Mouse (Mus musculus) activated CD4-positive, CD25-positive, alpha-beta regulatory T cell, adult 4 months (primary cell): ENCODE data around the gene Olfr902. TPM values are rescaled to one million over a fixed set of nuclear protein-coding genes. Genes with fewer than 3 reads are reported as not detected.
"Not testable (repeated sequence)": the region's sequence is repeated elsewhere in the genome, so short reads cannot be mapped to it uniquely, and the experiment has no call there.

Experiments used
- ATAC-seq: one replicate; pipeline ENCODE4 v1.8.0; 2017
- polyA plus RNA-seq, 2 experiments: library from polyadenylated mRNA; unstranded; fragments of 100-300 nt; shearing (Covaris generic); gene quantifications; one replicate each; pipeline ENCODE4 v1.2.1; 2017

Olfr902 gene
- polyA plus RNA-seq: not detected

DNA sequence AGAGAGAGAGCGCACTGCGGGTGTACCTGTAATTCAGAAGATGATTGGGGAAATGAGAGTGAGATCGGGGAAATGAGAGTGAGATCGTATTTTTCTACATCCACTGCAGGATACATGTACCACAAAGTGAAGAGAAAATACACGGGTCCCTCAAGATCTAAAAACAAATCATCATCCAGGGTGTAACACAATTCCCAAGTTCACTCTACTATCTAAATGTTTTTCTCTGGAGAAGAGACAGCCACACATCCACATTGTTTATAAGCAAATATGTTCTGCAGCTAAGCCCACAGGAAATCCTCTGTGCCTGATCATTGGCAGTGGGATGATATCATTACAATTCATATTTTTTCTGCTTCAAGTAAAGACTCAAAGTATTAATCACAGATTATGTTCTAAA lies at the start of gene Olfr902:
Gene Olfr902 (plus strand): TSS at position 301 of the 400 bp plus-strand sequence.
- no peak for ATAC-seq

DNA sequence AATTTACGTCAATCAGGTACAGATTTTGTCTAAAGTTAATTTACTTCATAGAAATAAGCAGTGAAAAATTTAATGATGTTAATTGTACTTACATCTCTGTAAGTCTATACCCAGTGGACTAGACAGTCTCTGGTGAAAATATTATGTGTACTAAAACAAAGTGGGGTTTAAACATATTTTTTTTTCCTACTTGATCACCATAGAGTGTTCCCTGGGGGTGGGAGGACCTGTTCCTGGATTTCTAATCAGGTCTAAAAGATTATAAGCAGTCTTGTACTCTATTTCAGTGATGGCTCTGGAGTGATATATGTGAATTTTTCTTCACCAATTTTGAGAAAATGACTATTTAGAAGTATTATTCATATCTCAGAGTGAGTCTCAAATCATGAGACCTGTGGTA lies 46.1 kb upstream of the Olfr902 start, which contains the start of gene Olfr147:
Gene Olfr147 (plus strand): TSS at position 301 of the 400 bp plus-strand sequence.
- no peak for ATAC-seq

DNA sequence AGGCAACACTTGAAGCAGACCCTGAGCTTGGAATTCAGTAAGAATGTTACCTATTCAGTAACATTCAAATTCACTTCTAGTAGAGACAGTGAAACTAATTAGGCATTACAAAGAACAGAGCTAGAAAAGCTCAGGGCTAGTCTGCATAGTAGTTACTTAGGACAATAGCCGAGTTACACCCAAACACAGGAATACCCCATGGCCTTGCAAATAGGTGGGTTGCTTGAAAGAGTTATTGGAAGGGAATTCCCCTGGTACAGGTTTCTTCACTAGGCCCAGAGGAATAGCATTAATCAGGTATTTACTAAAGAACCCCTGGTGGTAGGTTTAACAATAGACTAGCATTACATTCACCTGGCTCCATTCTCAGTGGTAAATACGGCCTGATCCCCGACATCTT lies 40.0 kb upstream of the Olfr902 start:
- ATAC-seq: not testable (repeated sequence)

DNA sequence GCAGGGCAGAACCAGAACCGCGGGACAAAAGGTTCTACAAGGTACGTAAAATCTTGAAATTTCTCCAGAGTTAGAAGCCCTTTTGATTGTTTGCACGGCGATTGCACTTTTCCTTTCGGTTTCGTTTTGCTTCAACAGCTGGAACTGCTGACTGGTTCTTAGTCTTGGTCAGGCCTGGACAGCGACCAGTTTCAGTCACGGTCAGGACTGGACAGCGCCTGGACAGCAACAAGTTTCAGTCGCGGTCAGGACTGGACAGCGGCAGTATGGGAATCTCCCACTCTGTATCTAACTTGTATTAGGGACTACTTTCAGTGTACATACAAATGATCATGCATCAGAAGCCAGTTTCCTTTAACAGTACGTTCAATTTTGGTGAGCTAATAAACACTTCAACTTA lies 34.0 kb upstream of the Olfr902 start:
- not testable (repeated sequence) for ATAC-seq

GRCm38 (mm10) chr9:38423801-38424200 lies 23.7 kb upstream of the Olfr902 start:
- no peak for ATAC-seq

GRCm38 (mm10) chr9:38427026-38427425 lies 20.4 kb upstream of the Olfr902 start:
- ATAC-seq: no peak

DNA sequence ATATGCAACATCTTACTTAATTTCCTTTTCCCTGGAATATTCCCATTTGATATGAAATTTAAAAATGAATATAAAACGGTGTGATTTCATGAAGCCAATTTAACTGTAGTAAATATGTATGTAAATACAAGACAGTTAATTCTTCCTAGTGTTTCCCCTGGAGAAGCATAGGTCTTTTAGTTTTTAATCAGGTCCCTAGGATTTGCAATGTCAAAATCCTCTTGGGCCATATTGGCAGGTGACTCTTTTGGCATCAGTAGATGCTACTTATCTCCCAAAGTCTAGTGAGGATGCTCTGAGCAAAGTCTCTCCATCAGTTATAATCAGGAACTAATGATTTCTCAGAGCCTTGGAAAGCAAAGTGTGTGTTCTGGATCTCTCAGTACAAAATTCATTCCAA lies 18.3 kb upstream of the Olfr902 start, which contains the start of gene Olfr901:
Gene Olfr901 (plus strand): TSS at position 301 of the 400 bp plus-strand sequence.
- ATAC-seq: no peak

GRCm38 (mm10) chr9:38462844-38463243 lies 15.4 kb downstream of the Olfr902 start, which contains the start of gene Olfr904:
Gene Olfr904 (plus strand): TSS chr9:38463144.
- no peak for ATAC-seq

GRCm38 (mm10) chr9:38470807-38471206 lies 23.4 kb downstream of the Olfr902 start, which contains the start of gene Olfr905:
Gene Olfr905 (plus strand): TSS chr9:38471107.
- ATAC-seq: no peak

- no peak for ATAC-seq
Measured at GRCm38 (mm10) chr9:38486785-38487184, 39.3 kb downstream of the Olfr902 start, which contains the start of gene Olfr906. Gene Olfr906 (plus strand): TSS chr9:38487085.

GRCm38 (mm10) chr9:38495501-38495900 lies 48.0 kb downstream of the Olfr902 start, which contains the start of gene Olfr907:
Gene Olfr907 (plus strand): TSS chr9:38495801.
- no peak for ATAC-seq

Other genes starting within 250 kb of the Olfr902 start
- not detected for gene Olfr893, start 239.3 kb upstream of the Olfr902 start, polyA plus RNA-seq
- not detected for gene Olfr894, start 229.6 kb upstream of the Olfr902 start, polyA plus RNA-seq
- gene Olfr143, start 194.9 kb upstream of the Olfr902 start, polyA plus RNA-seq: not detected
- not detected for gene Olfr895, start 179.8 kb upstream of the Olfr902 start, polyA plus RNA-seq
- not detected for gene Olfr896-ps1, start 156.5 kb upstream of the Olfr902 start, polyA plus RNA-seq
- gene Olfr25, start 118.6 kb upstream of the Olfr902 start, polyA plus RNA-seq: not detected
- not detected for gene Olfr898, start 99.2 kb upstream of the Olfr902 start, polyA plus RNA-seq
- gene Olfr250, start 80.8 kb upstream of the Olfr902 start, polyA plus RNA-seq: under 1 TPM in 1 of 2 experiments, not detected in 1; 0.19 TPM
- not detected for gene Olfr251, start 70.6 kb upstream of the Olfr902 start, polyA plus RNA-seq
- not detected for gene Olfr147, start 46.0 kb upstream of the Olfr902 start, polyA plus RNA-seq
- gene Olfr901, start 18.2 kb upstream of the Olfr902 start, polyA plus RNA-seq: under 1 TPM in 1 of 2 experiments, not detected in 1; 0.16 TPM
- gene Olfr904, start 15.5 kb downstream of the Olfr902 start, polyA plus RNA-seq: not detected
- gene Olfr905, start 23.5 kb downstream of the Olfr902 start, polyA plus RNA-seq: not detected
- gene Olfr906, start 39.4 kb downstream of the Olfr902 start, polyA plus RNA-seq: not detected
- not detected for gene Olfr907, start 48.1 kb downstream of the Olfr902 start, polyA plus RNA-seq
- gene Olfr911-ps1, start 73.9 kb downstream of the Olfr902 start, polyA plus RNA-seq: under 1 TPM in 1 of 2 experiments, not detected in 1; 0.48 TPM
- gene Olfr910, start 90.2 kb downstream of the Olfr902 start, polyA plus RNA-seq: not detected
- under 1 TPM in 1 of 2 experiments, not detected in 1; 0.08 TPM for gene Olfr912, start 132.5 kb downstream of the Olfr902 start, polyA plus RNA-seq
- gene Olfr913, start 145.1 kb downstream of the Olfr902 start, polyA plus RNA-seq: not detected
- gene Olfr914, start 157.4 kb downstream of the Olfr902 start, polyA plus RNA-seq: not detected
- gene Olfr916, start 212.2 kb downstream of the Olfr902 start, polyA plus RNA-seq: not detected
- not detected for gene Olfr917, start 218.2 kb downstream of the Olfr902 start, polyA plus RNA-seq
- under 1 TPM in 1 of 2 experiments, not detected in 1; 0.09 TPM for gene Olfr918, start 226.9 kb downstream of the Olfr902 start, polyA plus RNA-seq